Mouse (Mus musculus): Measurements from ENCODE around the gene Ephb2.

DNA sequence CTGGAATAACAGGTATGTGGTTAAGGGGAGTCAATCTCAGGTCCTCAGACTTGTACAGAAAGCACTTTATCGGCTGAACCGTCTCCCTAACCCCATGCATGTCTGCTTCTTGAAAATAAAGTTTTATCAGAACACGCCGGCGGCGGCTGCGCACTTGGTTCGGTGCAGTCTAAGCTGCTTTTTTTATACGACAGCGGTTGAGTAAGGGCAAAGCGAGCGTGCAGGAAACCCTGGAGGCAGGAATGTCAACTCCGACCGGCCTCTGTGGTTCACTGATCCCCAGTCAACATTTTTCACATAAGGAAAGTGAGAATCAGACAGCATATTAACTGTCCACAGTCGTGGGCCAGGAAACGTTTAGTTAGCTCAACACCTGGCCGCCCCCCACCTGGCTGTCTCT, 111.1 kb downstream of the Ephb2 start:
- TF ChIP-seq CTCF (IDR thresholded peaks at IDR 0.05; ENCODE audit: insufficient read depth, low read length) = no peak
- TF ChIP-seq POLR2A (IDR thresholded peaks at IDR 0.05; ENCODE audit: borderline replicate concordance, extremely low read depth, low read depth, low read length) = no peak

Measured in lung, adult 2 months (tissue).